Mouse (Mus musculus): Measurements from ENCODE around the gene Fuk.

GRCm38 (mm10) chr8:110897495-110897894 is 4.8 kb downstream of the Fuk start:
- TF ChIP-seq CHD2 (IDR thresholded peaks at IDR 0.05; ENCODE audit: low read depth, low read length) (no peak), HCFC1 (IDR thresholded peaks at IDR 0.05; ENCODE audit: borderline replicate concordance, insufficient read depth, low read length) (no peak), MAFK (IDR thresholded peaks at IDR 0.05; ENCODE audit: insufficient read depth, low read depth, low read length) (no peak), ZNF384 (IDR thresholded peaks at IDR 0.05; ENCODE audit: low read depth, low read length) (peak; percentile 88)
